Mouse (Mus musculus): ENCODE data around the gene Klb. TPM values are rescaled to one million over a fixed set of nuclear protein-coding genes. Genes with fewer than 3 reads are reported as not detected.

The Klb gene
- polyA plus RNA-seq, 1 experiment from 2014 or later, result 2.8 TPM

- Histone ChIP-seq H3K27ac (no peak overlapping the region), H3K36me3 (peaks cover 73% of the 10 kb centered on the region), H3K4me3 (no peak overlapping the region), H3K27me3 (ENCODE audit: insufficient read depth, poor library complexity, severe bottlenecking) (no peaks in the 10 kb centered on the region), H3K4me1 (peaks cover 5% of the 10 kb centered on the region; the same call in 1 of the 2 replicates), H3K9me3 (no peaks in the 10 kb centered on the region)
- no peak for DNase-seq (ENCODE audit: low spot score)
- WGBS, result 86% methylated on average over 5 of the region's 5 CpGs
Measured at GRCm38 (mm10) chr5:65425251-65425650, 77.1 kb downstream of the Klb start.

GRCm38 (mm10) chr5:65428321-65428720 is 80.2 kb downstream of the Klb start:
- peaks cover 52% of the 10 kb centered on the region for H3K36me3 ChIP-seq
- no peaks in the 10 kb centered on the region for H3K27me3 ChIP-seq (ENCODE audit: insufficient read depth, poor library complexity, severe bottlenecking)
- no peaks in the 10 kb centered on the region for H3K9me3 ChIP-seq
- WGBS, result 52% methylated on average over 4 of the region's 4 CpGs
- H3K4me1 ChIP-seq, result peaks cover 9% of the 10 kb centered on the region
- no peak overlapping the region for H3K27ac ChIP-seq
- no peak for DNase-seq (ENCODE audit: low spot score)
- H3K4me3 ChIP-seq, result no peak overlapping the region

- Histone ChIP-seq H3K4me3 (no peak overlapping the region), H3K27me3 (ENCODE audit: insufficient read depth, poor library complexity, severe bottlenecking) (no peaks in the 10 kb centered on the region), H3K36me3 (peaks cover 42% of the 10 kb centered on the region), H3K27ac (no peak overlapping the region), H3K9me3 (no peaks in the 10 kb centered on the region), H3K4me1 (peaks cover 17% of the 10 kb centered on the region)
- DNase-seq (ENCODE audit: low spot score), result no peak
- WGBS, result 87% methylated on average over 5 of the region's 5 CpGs
Measured at GRCm38 (mm10) chr5:65429441-65429840, 81.3 kb downstream of the Klb start.

Other genes with a start within 250 kb of the Klb start
- gene Klhl5, start 240.8 kb upstream of the Klb start, polyA plus RNA-seq (2016; fragmentation: Nextera tagmentation; extraction: Ambion mirVana), result 12.9 and 13.0 TPM in 2 replicates
- gene Wdr19, start 148.6 kb upstream of the Klb start, polyA plus RNA-seq (2016; fragmentation: Nextera tagmentation; extraction: Ambion mirVana), result 7.3 and 8.4 TPM in 2 replicates
- gene Rfc1, start 12.6 kb upstream of the Klb start, polyA plus RNA-seq (2016; fragmentation: Nextera tagmentation; extraction: Ambion mirVana), result 62.2 and 68.1 TPM in 2 replicates
- 726 and 840 TPM in 2 replicates for gene Rpl9, start 43.1 kb downstream of the Klb start, polyA plus RNA-seq (2016; fragmentation: Nextera tagmentation; extraction: Ambion mirVana)
- gene Lias, start 43.2 kb downstream of the Klb start, polyA plus RNA-seq (2016; fragmentation: Nextera tagmentation; extraction: Ambion mirVana), result 64.5 and 67.8 TPM in 2 replicates
- gene Ugdh, start 87.6 kb downstream of the Klb start, polyA plus RNA-seq (2016; fragmentation: Nextera tagmentation; extraction: Ambion mirVana), result 99.8 and 135 TPM in 2 replicates
- not detected in 2 replicates for gene Gm43552, start 144.5 kb downstream of the Klb start, polyA plus RNA-seq (2016; fragmentation: Nextera tagmentation; extraction: Ambion mirVana)
- gene Smim14, start 188.9 kb downstream of the Klb start, polyA plus RNA-seq (2016; fragmentation: Nextera tagmentation; extraction: Ambion mirVana), result 99.0 and 106 TPM in 2 replicates
- 170 and 199 TPM in 2 replicates for gene Ube2k, start 188.9 kb downstream of the Klb start, polyA plus RNA-seq (2016; fragmentation: Nextera tagmentation; extraction: Ambion mirVana)

All from heart, embryonic 10.5 days (tissue).